In genomic region chr7:71401032-71401431, GRCm38 (mm10) we compare ENCODE assay signal across 33 mouse cellular contexts. TPM values are rescaled to one million over a fixed set of nuclear protein-coding genes. Genes with fewer than 3 reads are reported as not detected.
DNase-seq lines count a peak whose midpoint lies in the region; ATAC-seq and TF ChIP-seq lines count a peak whose summit lies in the region.
"Had no signal": no experiment of that assay in that cellular context is flagged by ENCODE, and none has a peak within 500 bp of the region (broad histone marks: within the 10 kb centered on the region; RNA-seq: fewer than 3 reads in every experiment).

No protein-coding gene starts in this region.

- no peaks in the 10 kb centered on the region for H3K4me1 ChIP-seq in intestine, embryonic 15.5 days (replicated peaks)
- no peaks in the 10 kb centered on the region for H3K4me1 ChIP-seq in intestine, postnatal 0 days (replicated peaks; ENCODE audit: control insufficient read depth, insufficient read depth, low read length)
- H3K4me1 ChIP-seq in kidney, embryonic 16.5 days (ENCODE audit: insufficient read depth, low read length), result peaks cover 30% of the 10 kb centered on the region
- peaks cover 15% of the 10 kb centered on the region for H3K4me1 ChIP-seq in lung, embryonic 16.5 days (replicated peaks; ENCODE audit: control insufficient read depth, insufficient read depth, low read length)
- H3K4me1 ChIP-seq: forebrain, embryonic 13.5 days; hindbrain, embryonic 10.5 days; hindbrain, embryonic 15.5 days; limb, embryonic 13.5 days; midbrain, embryonic 12.5 days; neural tube, embryonic 12.5 days had no signal

- H3K4me3 ChIP-seq in intestine, embryonic 15.5 days (replicated peaks), result no peak overlapping the region
- H3K4me3 ChIP-seq in intestine, postnatal 0 days (ENCODE audit: low read depth, low read length), result no peak overlapping the region
- no peak overlapping the region for H3K4me3 ChIP-seq in kidney, embryonic 16.5 days (ENCODE audit: low read length)
- no peak overlapping the region for H3K4me3 ChIP-seq in lung, embryonic 16.5 days (ENCODE audit: low read length)
- H3K4me3 ChIP-seq: forebrain, embryonic 13.5 days; hindbrain, embryonic 10.5 days; hindbrain, embryonic 15.5 days; limb, embryonic 13.5 days; midbrain, embryonic 12.5 days; myocyte; neural tube, embryonic 12.5 days had no signal

- no peak overlapping the region for H3K9ac ChIP-seq in intestine, embryonic 15.5 days
- H3K9ac ChIP-seq in intestine, postnatal 0 days (ENCODE audit: low read depth, low read length), result no peak overlapping the region
- H3K9ac ChIP-seq in kidney, embryonic 16.5 days (replicated peaks; ENCODE audit: low read length), result no peak overlapping the region
- H3K9ac ChIP-seq in lung, embryonic 16.5 days (ENCODE audit: low read length), result no peak overlapping the region
- H3K9ac ChIP-seq: forebrain, embryonic 13.5 days; hindbrain, embryonic 15.5 days; limb, embryonic 13.5 days; midbrain, embryonic 12.5 days; neural tube, embryonic 12.5 days had no signal

- H3K9me3 ChIP-seq in intestine, embryonic 15.5 days, result no peaks in the 10 kb centered on the region
- no peaks in the 10 kb centered on the region for H3K9me3 ChIP-seq in intestine, postnatal 0 days (ENCODE audit: control insufficient read depth)
- H3K9me3 ChIP-seq in kidney, embryonic 16.5 days (ENCODE audit: low read length), result no peaks in the 10 kb centered on the region
- no peaks in the 10 kb centered on the region for H3K9me3 ChIP-seq in lung, embryonic 16.5 days (ENCODE audit: control insufficient read depth, low read length)
- H3K9me3 ChIP-seq: forebrain, embryonic 13.5 days; hindbrain, embryonic 10.5 days; hindbrain, embryonic 15.5 days; limb, embryonic 13.5 days; midbrain, embryonic 12.5 days; neural tube, embryonic 12.5 days had no signal

- no peak for TF ChIP-seq CTCF in intestine, postnatal 0 days (IDR thresholded peaks at IDR 0.05; ENCODE audit: low read depth)

- H3K36me3 ChIP-seq in intestine, embryonic 15.5 days, result no peaks in the 10 kb centered on the region
- H3K36me3 ChIP-seq in intestine, postnatal 0 days (ENCODE audit: control insufficient read depth, insufficient read depth), result no peaks in the 10 kb centered on the region
- no peaks in the 10 kb centered on the region for H3K36me3 ChIP-seq in kidney, embryonic 16.5 days (ENCODE audit: insufficient read depth, low read length)
- H3K36me3 ChIP-seq in lung, embryonic 16.5 days (ENCODE audit: control insufficient read depth, insufficient read depth, low read length), result no peaks in the 10 kb centered on the region
- H3K36me3 ChIP-seq: hindbrain, embryonic 10.5 days; hindbrain, embryonic 15.5 days; limb, embryonic 13.5 days; midbrain, embryonic 12.5 days; neural tube, embryonic 12.5 days had no signal

- H3K27me3 ChIP-seq in intestine, embryonic 15.5 days (replicated peaks), result no peaks in the 10 kb centered on the region
- H3K27me3 ChIP-seq in intestine, postnatal 0 days (replicated peaks; ENCODE audit: control insufficient read depth, insufficient read depth, low read length), result no peaks in the 10 kb centered on the region
- no peaks in the 10 kb centered on the region for H3K27me3 ChIP-seq in kidney, embryonic 16.5 days (ENCODE audit: insufficient read depth, low read length)
- no peaks in the 10 kb centered on the region for H3K27me3 ChIP-seq in lung, embryonic 16.5 days (ENCODE audit: control insufficient read depth, insufficient read depth, low read depth, low read length)
- H3K27me3 ChIP-seq: limb, embryonic 13.5 days; neural tube, embryonic 12.5 days had no signal

- 0 out of 2 replicates have a peak, but pooled peaks have one; percentile 49 for ATAC-seq in intestine, embryonic 15.5 days
- ATAC-seq in intestine, postnatal 0 days, result no peak
- ATAC-seq in kidney, embryonic 16.5 days (ENCODE audit: low FRiP score, low TSS enrichment), result no peak
- ATAC-seq in lung, embryonic 16.5 days (ENCODE audit: low read depth), result no peak
- ATAC-seq: CD4-positive, CD25-positive, alpha-beta regulatory T cell, adult 4 months; forebrain, embryonic 13.5 days had no signal

- no peak overlapping the region for H3K27ac ChIP-seq in intestine, embryonic 15.5 days
- H3K27ac ChIP-seq in intestine, postnatal 0 days (ENCODE audit: low read depth, low read length), result no peak overlapping the region
- H3K27ac ChIP-seq in kidney, embryonic 16.5 days (ENCODE audit: low read length), result peak overlapping the region; percentile 94
- peak overlapping the region; percentile 91 for H3K27ac ChIP-seq in lung, embryonic 16.5 days (ENCODE audit: low read length)
- H3K27ac ChIP-seq: forebrain, embryonic 13.5 days; hindbrain, embryonic 10.5 days; hindbrain, embryonic 15.5 days; limb, embryonic 13.5 days; midbrain, embryonic 12.5 days; neural tube, embryonic 12.5 days had no signal

- no peak for DNase-seq in kidney, postnatal 4 days
- DNase-seq in lung, postnatal 10 days, result no peak
- DNase-seq in spleen, postnatal 14 days (ENCODE audit: low spot score in 2 of 2), result no peak
- DNase-seq: adrenal gland, postnatal 14 days; cerebellum, adult 11 months; cerebellum, adult 9-10 months; cerebellum, postnatal 36 days; gastrocnemius, postnatal 10 days; lung, postnatal 36 days; right cerebral cortex, adult 18-20 months; spleen, adult 18-20 months; thymus, postnatal 4 days had no signal

- WGBS in intestine, embryonic 15.5 days, result 12% methylated on average over 2 of the region's 2 CpGs
- 13% methylated on average over 2 of the region's 2 CpGs for WGBS in intestine, postnatal 0 days
- 27% methylated on average over 2 of the region's 2 CpGs for WGBS in kidney, embryonic 16.5 days
- 23% methylated on average over 2 of the region's 2 CpGs for WGBS in lung, embryonic 16.5 days

- no peak overlapping the region for H3K4me2 ChIP-seq in intestine, embryonic 15.5 days (replicated peaks)
- no peak overlapping the region for H3K4me2 ChIP-seq in intestine, postnatal 0 days (replicated peaks; ENCODE audit: low read depth)
- no peak overlapping the region for H3K4me2 ChIP-seq in kidney, embryonic 16.5 days (replicated peaks; ENCODE audit: low read depth, low read length)
- H3K4me2 ChIP-seq in lung, embryonic 16.5 days (ENCODE audit: low read depth, low read length), result no peak overlapping the region
- H3K4me2 ChIP-seq: forebrain, embryonic 13.5 days; hindbrain, embryonic 15.5 days; limb, embryonic 13.5 days; liver, embryonic 11.5 days; midbrain, embryonic 12.5 days; neural tube, embryonic 12.5 days had no signal

RNA-seq across cellular contexts. Expression of gene Gm10295, which starts 49.7 kb away (rescaled TPM):
- polyA plus RNA-seq in intestine, embryonic 15.5 days (2015; fragmentation: Nextera tagmentation; extraction: Ambion mirVana), result not detected in 2 replicates
- polyA plus RNA-seq in intestine, postnatal 0 days (2015; fragmentation: Nextera tagmentation; extraction: Ambion mirVana), result not detected in 2 replicates
- not detected in 2 replicates for polyA plus RNA-seq in kidney, embryonic 16.5 days (2015; fragmentation: Nextera tagmentation; extraction: Ambion mirVana)
- 0.05 TPM in 1 of 2 replicates, not detected in the other for polyA plus RNA-seq in lung, embryonic 16.5 days (2015; fragmentation: Nextera tagmentation; extraction: Ambion mirVana)
- polyA plus RNA-seq: CD4-positive, CD25-positive, alpha-beta regulatory T cell, adult 4 months; embryonic facial prominence, embryonic 11.5 days; forebrain, embryonic 13.5 days; gonadal fat pad, adult 2 months; heart, postnatal 0 days; hindbrain, embryonic 15.5 days; intestine, embryonic 14.5 days; limb, embryonic 13.5 days; liver, embryonic 11.5 days; liver, embryonic 16.5 days; midbrain, embryonic 12.5 days; midbrain, postnatal 0 days; myocyte; neural tube, embryonic 12.5 days; testis, adult 2 months; thymus, postnatal 0 days had no signal

Comparison
In these comparisons a context has a peak if more than half of its experiments do, and no peak if none do; other contexts are left out.
1. H3K27ac ChIP-seq: peak in kidney, embryonic 16.5 days (single experiment) and lung, embryonic 16.5 days (single experiment); none in intestine, embryonic 15.5 days (single experiment) and intestine, postnatal 0 days (single experiment).